Mouse (Mus musculus): ENCODE results near the gene Frmd6.

DNA sequence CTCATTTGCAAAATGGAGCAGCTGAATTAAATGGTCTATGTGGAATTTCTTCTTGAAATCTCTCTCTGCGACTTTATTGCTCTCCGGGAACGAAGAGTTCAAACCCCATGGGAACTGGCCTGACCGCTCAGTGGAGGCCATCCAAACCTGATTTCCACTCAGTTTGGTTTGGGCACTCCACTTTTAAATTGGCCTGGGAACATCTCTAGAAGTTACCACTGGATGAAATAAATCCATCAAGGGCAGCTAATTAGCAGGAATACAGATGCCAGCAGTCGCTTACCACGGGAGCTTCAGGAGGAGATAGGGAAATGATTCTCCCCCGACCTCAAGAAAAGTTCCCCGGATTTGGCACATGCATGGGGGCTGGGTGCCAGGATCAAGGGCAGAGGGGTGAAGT, 26.8 kb upstream of the Frmd6 start:
- TF ChIP-seq POLR2A (IDR thresholded peaks at IDR 0.05; ENCODE audit: extremely low read depth, insufficient read depth, low read length) (no peak), CTCF (IDR thresholded peaks at IDR 0.05; ENCODE audit: extremely low read depth, insufficient read depth, low read length) (no peak)

All from cortical plate, adult 2 months (tissue).